Mouse (Mus musculus): ENCODE data around the gene Vps52. TPM values are rescaled to one million over a fixed set of nuclear protein-coding genes. Genes with fewer than 3 reads are reported as not detected.
"Not testable (repeated sequence)": the region's sequence is repeated elsewhere in the genome, so short reads cannot be mapped to it uniquely, and the experiment has no call there.

The Vps52 gene
- total RNA-seq, 1 experiment from 2014 or later, result 16.8 TPM

- peak; percentile 78 for ATAC-seq (replicated peaks; ENCODE audit: insufficient number of reproducible peaks, low FRiP score, low TSS enrichment, poor library complexity, severe bottlenecking)
These were observed 36.4 kb downstream of the Vps52 start for GRCm38 (mm10) chr17:33991788-33992664.

GRCm38 (mm10) chr17:33994959-33995358 is 39.3 kb downstream of the Vps52 start:
- no peak for ATAC-seq (replicated peaks; ENCODE audit: insufficient number of reproducible peaks, low FRiP score, low TSS enrichment, poor library complexity, severe bottlenecking)

- no peak for ATAC-seq (replicated peaks; ENCODE audit: insufficient number of reproducible peaks, low FRiP score, low TSS enrichment, poor library complexity, severe bottlenecking)
These were observed 40.0 kb downstream of the Vps52 start for GRCm38 (mm10) chr17:33995651-33996050.

- not testable (repeated sequence) for ATAC-seq (replicated peaks; ENCODE audit: insufficient number of reproducible peaks, low FRiP score, low TSS enrichment, poor library complexity, severe bottlenecking)
These were observed 41.4 kb downstream of the Vps52 start for GRCm38 (mm10) chr17:33997025-33997424.

GRCm38 (mm10) chr17:33998697-33999096 is 43.1 kb downstream of the Vps52 start:
- not testable (repeated sequence) for ATAC-seq (replicated peaks; ENCODE audit: insufficient number of reproducible peaks, low FRiP score, low TSS enrichment, poor library complexity, severe bottlenecking)

- no peak for ATAC-seq (replicated peaks; ENCODE audit: insufficient number of reproducible peaks, low FRiP score, low TSS enrichment, poor library complexity, severe bottlenecking)
These were observed 43.9 kb downstream of the Vps52 start for GRCm38 (mm10) chr17:33999341-34000149.

- ATAC-seq (replicated peaks; ENCODE audit: insufficient number of reproducible peaks, low FRiP score, low TSS enrichment, poor library complexity, severe bottlenecking), result peak; percentile 95
These were observed 44.5 kb downstream of the Vps52 start, which contains the start of gene H2-K1 for GRCm38 (mm10) chr17:34000150-34000537. TSS of gene H2-K1 (minus strand) at chr17:34000347.

- ATAC-seq (replicated peaks; ENCODE audit: insufficient number of reproducible peaks, low FRiP score, low TSS enrichment, poor library complexity, severe bottlenecking), result not testable (repeated sequence)
These were observed 45.2 kb downstream of the Vps52 start for GRCm38 (mm10) chr17:34000796-34001195.

- no peak for ATAC-seq (replicated peaks; ENCODE audit: insufficient number of reproducible peaks, low FRiP score, low TSS enrichment, poor library complexity, severe bottlenecking)
These were observed 47.8 kb downstream of the Vps52 start for GRCm38 (mm10) chr17:34003426-34003825.

- ATAC-seq (replicated peaks; ENCODE audit: insufficient number of reproducible peaks, low FRiP score, low TSS enrichment, poor library complexity, severe bottlenecking), result no peak
These were observed 51.0 kb downstream of the Vps52 start for GRCm38 (mm10) chr17:34006570-34006969.

- no peak for ATAC-seq (replicated peaks; ENCODE audit: insufficient number of reproducible peaks, low FRiP score, low TSS enrichment, poor library complexity, severe bottlenecking)
These were observed 54.5 kb downstream of the Vps52 start for GRCm38 (mm10) chr17:34010156-34010555.

- ATAC-seq (replicated peaks; ENCODE audit: insufficient number of reproducible peaks, low FRiP score, low TSS enrichment, poor library complexity, severe bottlenecking), result no peak
These were observed 57.8 kb downstream of the Vps52 start for GRCm38 (mm10) chr17:34013436-34013835.

Other genes with a start within 250 kb of the Vps52 start
- gene March2, start 237.1 kb upstream of the Vps52 start, total RNA-seq (2017), result 55.4 to 90.5 TPM (median 74.7 TPM) in 3 replicates
- gene Rab11b, start 195.3 kb upstream of the Vps52 start, total RNA-seq (2017), result 41.4 to 78.7 TPM (median 59.2 TPM) in 3 replicates
- 0.29 to 1.2 TPM in 2 of 3 replicates, not detected in the other for gene Angptl4, start 174.0 kb upstream of the Vps52 start, total RNA-seq (2017)
- 8.6 to 12.3 TPM (median 10.3 TPM) in 3 replicates for gene Kank3, start 145.3 kb upstream of the Vps52 start, total RNA-seq (2017)
- 887 to 1,482 TPM (median 1,008 TPM) in 3 replicates for gene Rps28, start 131.2 kb upstream of the Vps52 start, total RNA-seq (2017)
- gene Ndufa7, start 131.2 kb upstream of the Vps52 start, total RNA-seq (2017), result 107 to 131 TPM (median 117 TPM) in 3 replicates
- 1.1 to 1.5 TPM in 2 of 3 replicates, not detected in the other for gene Cd320, start 112.7 kb upstream of the Vps52 start, total RNA-seq (2017)
- not detected in 3 replicates for gene Gm7029, start 82.0 kb upstream of the Vps52 start, total RNA-seq (2017)
- 0.48 to 4.9 TPM (median 0.96 TPM) in 3 replicates for gene Kifc1, start 65.2 kb upstream of the Vps52 start, total RNA-seq (2017)
- gene Platr17, start 50.7 kb upstream of the Vps52 start, total RNA-seq (2017), result 1.6 to 5.9 TPM (median 5.5 TPM) in 3 replicates
- gene Daxx, start 46.4 kb upstream of the Vps52 start, total RNA-seq (2017), result 38.2 to 72.8 TPM (median 49.3 TPM) in 3 replicates
- 129 to 172 TPM (median 140 TPM) in 3 replicates for gene Tapbp, start 39.9 kb upstream of the Vps52 start, total RNA-seq (2017)
- 21.8 to 32.2 TPM (median 31.5 TPM) in 3 replicates for gene Zbtb22, start 39.9 kb upstream of the Vps52 start, total RNA-seq (2017)
- 43.6 to 72.8 TPM (median 71.4 TPM) in 3 replicates for gene Rgl2, start 26.3 kb upstream of the Vps52 start, total RNA-seq (2017)
- gene Pfdn6, start 15.5 kb upstream of the Vps52 start, total RNA-seq (2017), result 88.1 to 107 TPM (median 98.7 TPM) in 3 replicates
- gene Wdr46, start 15.2 kb upstream of the Vps52 start, total RNA-seq (2017), result 11.1 to 17.8 TPM (median 16.3 TPM) in 3 replicates
- 2.6 to 4.6 TPM (median 3.5 TPM) in 3 replicates for gene B3galt4, start 4.3 kb upstream of the Vps52 start, total RNA-seq (2017)
- 765 to 894 TPM (median 817 TPM) in 3 replicates for gene Rps18, start 189 bp downstream of the Vps52 start, total RNA-seq (2017)
- 3,712 to 3,894 TPM (median 3,837 TPM) in 3 replicates for gene H2-K1, start 44.5 kb downstream of the Vps52 start, total RNA-seq (2017)
- 10.9 to 15.5 TPM (median 15.1 TPM) in 3 replicates for gene Ring1, start 68.9 kb downstream of the Vps52 start, total RNA-seq (2017)
- gene H2-Ke6, start 72.2 kb downstream of the Vps52 start, total RNA-seq (2017), result 77.7 to 117 TPM (median 111 TPM) in 3 replicates
- gene Slc39a7, start 75.9 kb downstream of the Vps52 start, total RNA-seq (2017), result 105 to 116 TPM (median 115 TPM) in 3 replicates
- gene Rxrb, start 76.0 kb downstream of the Vps52 start, total RNA-seq (2017), result 34.6 to 41.0 TPM (median 40.7 TPM) in 3 replicates
- gene Col11a2, start 83.6 kb downstream of the Vps52 start, total RNA-seq (2017), result 1.5 to 11.2 TPM (median 4.7 TPM) in 3 replicates
- 7.8 to 18.9 TPM (median 17.6 TPM) in 3 replicates for gene H2-Oa, start 136.5 kb downstream of the Vps52 start, total RNA-seq (2017)
- 55.9 to 84.5 TPM (median 72.8 TPM) in 3 replicates for gene H2-DMa, start 163.7 kb downstream of the Vps52 start, total RNA-seq (2017)
- gene Brd2, start 166.8 kb downstream of the Vps52 start, total RNA-seq (2017), result 374 to 583 TPM (median 393 TPM) in 3 replicates
- gene H2-DMb2, start 187.5 kb downstream of the Vps52 start, total RNA-seq (2017), result 71.7 to 98.5 TPM (median 90.4 TPM) in 3 replicates
- gene H2-DMb1, start 197.3 kb downstream of the Vps52 start, total RNA-seq (2017), result 48.2 to 62.0 TPM (median 61.5 TPM) in 3 replicates
- 145 to 195 TPM (median 175 TPM) in 3 replicates for gene Tap1, start 231.7 kb downstream of the Vps52 start, total RNA-seq (2017)
- 119 to 198 TPM (median 134 TPM) in 3 replicates for gene Psmb9, start 232.0 kb downstream of the Vps52 start, total RNA-seq (2017)
- gene Psmb8, start 241.9 kb downstream of the Vps52 start, total RNA-seq (2017), result 387 to 472 TPM (median 466 TPM) in 3 replicates
- 87.6 to 119 TPM (median 96.6 TPM) in 3 replicates for gene Tap2, start 247.7 kb downstream of the Vps52 start, total RNA-seq (2017)